Comparison of ENCODE assay signal across 16 mouse cellular contexts in genomic region chr8:80873723-80874427, GRCm38 (mm10). TPM values are rescaled to one million over a fixed set of nuclear protein-coding genes. Genes with fewer than 3 reads are reported as not detected.
A peak's percentile ranks its signal among the peaks of the same experiment; 100 is the strongest.
DNase-seq lines count a peak whose midpoint lies in the region; ATAC-seq lines count a peak whose summit lies in the region.
"Had no signal": no experiment of that assay in that cellular context is flagged by ENCODE, and none has a peak within 500 bp of the region (broad histone marks: within the 10 kb centered on the region; RNA-seq: fewer than 3 reads in every experiment).

No protein-coding gene starts in this region.

- H3K27ac ChIP-seq in heart, embryonic 10.5 days = peak overlapping the region; percentile 59
- H3K27ac ChIP-seq in neural tube, embryonic 15.5 days (replicated peaks) = no peak overlapping the region
- H3K27ac ChIP-seq: embryonic facial prominence, embryonic 15.5 days; hindbrain, embryonic 14.5 days had no signal

- H3K4me2 ChIP-seq in neural tube, embryonic 15.5 days = no peak overlapping the region
- H3K4me2 ChIP-seq: embryonic facial prominence, embryonic 15.5 days; hindbrain, embryonic 14.5 days had no signal

- H3K9ac ChIP-seq in neural tube, embryonic 15.5 days (replicated peaks) = no peak overlapping the region
- H3K9ac ChIP-seq: embryonic facial prominence, embryonic 15.5 days; hindbrain, embryonic 14.5 days had no signal

- no peaks in the 10 kb centered on the region for H3K27me3 ChIP-seq in heart, embryonic 10.5 days (ENCODE audit: insufficient read depth, poor library complexity, severe bottlenecking)
- no peaks in the 10 kb centered on the region for H3K27me3 ChIP-seq in neural tube, embryonic 15.5 days (replicated peaks)
- H3K27me3 ChIP-seq: embryonic facial prominence, embryonic 15.5 days had no signal

- no peak overlapping the region for H3K4me3 ChIP-seq in heart, embryonic 10.5 days
- no peak overlapping the region for H3K4me3 ChIP-seq in neural tube, embryonic 15.5 days (replicated peaks)
- H3K4me3 ChIP-seq: embryonic facial prominence, embryonic 15.5 days had no signal

- peaks cover 73% of the 10 kb centered on the region for H3K4me1 ChIP-seq in heart, embryonic 10.5 days
- H3K4me1 ChIP-seq in neural tube, embryonic 15.5 days = peaks cover 39% of the 10 kb centered on the region

- 62% methylated on average over 10 of the region's 10 CpGs for WGBS in heart, embryonic 10.5 days
- WGBS in neural tube, embryonic 15.5 days = 64% methylated on average over 9 of the region's 10 CpGs

- no peaks in the 10 kb centered on the region for H3K36me3 ChIP-seq in heart, embryonic 10.5 days
- H3K36me3 ChIP-seq in neural tube, embryonic 15.5 days = no peaks in the 10 kb centered on the region
- H3K36me3 ChIP-seq: embryonic facial prominence, embryonic 15.5 days had no signal

- DNase-seq in heart, embryonic 10.5 days (ENCODE audit: low spot score) = no peak
- no peak for DNase-seq in heart, postnatal 4 days
- peak; percentile 38 for DNase-seq in R1 (ENCODE audit: low read depth, low spot score)
- DNase-seq in kidney, adult 18-20 months = peak; percentile 58
- DNase-seq in kidney, postnatal 36 days = peak; percentile 67 to 81
- no peak for DNase-seq in urinary bladder, postnatal 25 days (ENCODE audit: low spot score)
- no peak for DNase-seq in spleen, adult 12 weeks (ENCODE audit: low spot score)
- DNase-seq: cerebellum, postnatal 10 days; gastrocnemius, postnatal 25 days; lung, adult 2 months; thymus, postnatal 36 days had no signal

- H3K9me3 ChIP-seq in heart, embryonic 10.5 days = no peaks in the 10 kb centered on the region
- no peaks in the 10 kb centered on the region for H3K9me3 ChIP-seq in neural tube, embryonic 15.5 days (replicated peaks)
- H3K9me3 ChIP-seq: embryonic facial prominence, embryonic 15.5 days had no signal

- no peak for ATAC-seq in neural tube, embryonic 15.5 days (ENCODE audit: low FRiP score)
- ATAC-seq: forebrain, embryonic 16.5 days had no signal

RNA-seq across cellular contexts. Expression of gene Gab1, which starts 6.4 kb away (rescaled TPM):
- 24.8 and 37.6 TPM in 2 replicates for polyA plus RNA-seq in heart, embryonic 10.5 days (2016; fragmentation: Nextera tagmentation; extraction: Ambion mirVana)
- 10 to 100 TPM; 52.2 to 58.7 TPM for total RNA-seq in heart, postnatal 4 days (2021)
- 9.6 and 11.4 TPM in 2 replicates for polyA plus RNA-seq in neural tube, embryonic 15.5 days (2015; fragmentation: Nextera tagmentation; extraction: Ambion mirVana)
- total RNA-seq: monocyte, adult 5-6 weeks had no signal

Comparison
In these comparisons a context has a peak if more than half of its experiments do, and no peak if none do; other contexts are left out.
1. DNase-seq: peak in R1 (single experiment), kidney, adult 18-20 months (single experiment) and kidney, postnatal 36 days (2 of 2); none in heart, embryonic 10.5 days (single experiment), heart, postnatal 4 days (single experiment), urinary bladder, postnatal 25 days (single experiment) and spleen, adult 12 weeks (single experiment).